Mouse (Mus musculus) telencephalon, adult 2 months (tissue): ENCODE results near the gene Minos1.

ENCODE experiments used
- DNase-seq: peaks from one replicate; pipeline ENCODE4 v3.0.0-alpha.2; 2011; ENCODE audit warnings: low read depth, low spot score

Minos1 gene

DNA sequence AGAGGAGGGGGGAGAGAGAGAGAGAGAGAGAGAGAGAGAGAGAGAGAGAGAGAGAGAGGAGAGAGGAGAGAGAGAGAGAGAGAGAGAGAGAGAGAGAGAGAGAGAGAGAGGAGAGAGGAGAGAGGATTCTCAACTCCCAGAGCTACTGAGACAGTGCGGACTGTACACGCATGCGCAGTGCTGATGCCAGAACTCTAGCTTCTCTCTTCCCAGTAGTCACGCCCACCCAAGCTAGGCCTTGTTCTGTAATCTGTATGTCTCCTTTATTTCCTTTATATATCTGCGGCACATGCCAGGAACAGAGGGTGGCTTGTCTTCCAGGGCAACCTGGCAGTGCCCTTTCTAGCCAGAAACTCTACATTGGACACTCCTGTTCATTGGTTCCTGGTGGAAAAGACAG is 66.1 kb downstream of the Minos1 start:
- DNase-seq, result no peak

DNA sequence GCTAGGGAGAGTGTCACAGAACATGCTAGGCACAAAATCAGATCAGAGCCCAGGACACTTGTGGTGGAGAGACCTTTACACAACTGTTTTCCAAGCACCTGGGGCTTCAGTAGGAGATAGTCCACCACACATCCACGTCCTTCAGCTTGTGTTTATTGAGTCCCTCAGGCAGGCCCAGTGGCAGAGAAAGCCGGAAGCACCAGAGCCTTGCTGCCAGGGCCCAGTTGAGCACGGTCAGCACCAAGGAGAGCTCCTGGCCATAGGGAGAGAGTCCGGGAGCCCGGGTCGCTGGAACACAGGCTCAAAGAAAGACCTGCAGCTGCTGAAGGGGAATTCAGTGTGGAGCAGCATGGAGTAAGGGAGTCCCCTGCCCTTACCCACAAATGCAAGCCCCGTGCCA is 71.3 kb downstream of the Minos1 start:
- DNase-seq, result no peak

DNA sequence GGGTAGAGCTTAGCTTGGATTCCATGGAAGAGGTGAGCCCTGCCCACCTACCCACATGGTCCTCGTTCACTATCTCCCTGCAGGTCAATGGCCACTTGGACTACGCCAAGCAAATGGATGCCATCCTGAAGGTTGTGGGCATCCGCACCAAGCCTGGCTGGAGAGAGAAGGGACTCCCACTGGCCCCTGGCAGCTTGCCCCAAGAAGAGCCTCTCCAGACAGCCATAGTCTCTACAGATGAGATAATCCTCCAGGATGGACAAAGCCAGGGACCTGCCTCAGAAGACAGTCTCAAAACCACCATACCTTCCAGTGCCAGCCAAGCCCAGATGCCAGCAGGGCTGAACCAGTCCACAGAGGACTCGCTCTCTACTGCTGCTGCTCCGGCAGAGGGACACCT is 72.9 kb downstream of the Minos1 start:
- no peak for DNase-seq

DNA sequence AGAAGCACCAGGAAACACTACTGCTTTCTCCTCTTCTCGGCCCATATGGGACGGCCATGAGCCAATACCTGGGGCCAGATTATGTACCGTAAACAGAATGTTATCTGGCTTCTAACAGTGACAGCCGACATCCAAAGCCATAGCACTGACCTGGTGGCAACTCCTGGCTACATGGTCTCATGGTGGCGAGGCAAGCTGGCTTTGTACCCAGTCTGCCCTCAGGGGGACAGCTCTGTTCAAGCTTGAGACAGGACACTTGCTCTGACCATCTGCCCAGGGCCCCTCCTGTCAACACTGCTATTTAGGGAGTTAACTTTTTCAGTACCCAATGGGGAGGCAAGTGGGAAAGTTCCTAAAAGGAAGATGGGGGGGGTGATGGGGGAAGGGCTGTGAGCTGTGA is 73.6 kb downstream of the Minos1 start:
- no peak for DNase-seq

DNA sequence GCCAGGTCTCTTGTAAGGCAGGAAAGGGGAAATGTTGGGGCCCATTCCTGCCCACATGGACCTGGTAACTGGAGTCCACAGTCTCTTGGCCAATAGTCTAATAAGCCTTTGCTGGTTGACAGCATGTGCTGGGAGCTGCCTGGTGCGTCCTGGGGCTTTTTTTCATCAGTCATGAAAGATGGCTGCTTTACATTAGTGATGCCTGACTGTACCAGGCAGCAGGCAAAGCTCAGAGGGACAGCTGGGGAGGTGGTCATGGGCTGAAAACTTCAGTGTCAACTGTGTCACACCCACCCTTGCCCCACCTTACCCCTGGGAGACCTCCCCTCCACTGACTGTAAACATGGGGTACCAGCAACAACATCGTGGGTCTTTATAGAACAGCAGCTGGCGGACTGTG is 75.2 kb downstream of the Minos1 start:
- no peak for DNase-seq

DNA sequence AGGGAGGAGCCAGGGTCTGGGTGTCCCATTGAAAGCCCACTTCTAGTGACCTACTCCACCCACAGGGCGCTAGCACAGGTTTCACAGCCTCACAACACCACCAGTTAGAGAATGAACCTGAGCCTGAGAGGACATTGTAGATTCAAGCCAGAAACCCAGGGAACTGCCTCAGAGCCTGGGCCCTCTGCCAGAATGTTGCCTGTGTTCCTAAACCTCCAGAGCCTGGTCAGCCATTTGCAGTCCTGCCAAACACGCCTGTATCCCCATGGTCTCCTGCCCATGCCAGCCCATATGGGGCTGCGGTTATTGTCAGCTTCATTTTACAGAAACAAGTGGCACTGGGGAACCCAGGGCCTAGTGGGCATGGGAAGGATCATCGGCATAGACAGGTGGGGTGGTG is 75.6 kb downstream of the Minos1 start:
- no peak for DNase-seq

DNA sequence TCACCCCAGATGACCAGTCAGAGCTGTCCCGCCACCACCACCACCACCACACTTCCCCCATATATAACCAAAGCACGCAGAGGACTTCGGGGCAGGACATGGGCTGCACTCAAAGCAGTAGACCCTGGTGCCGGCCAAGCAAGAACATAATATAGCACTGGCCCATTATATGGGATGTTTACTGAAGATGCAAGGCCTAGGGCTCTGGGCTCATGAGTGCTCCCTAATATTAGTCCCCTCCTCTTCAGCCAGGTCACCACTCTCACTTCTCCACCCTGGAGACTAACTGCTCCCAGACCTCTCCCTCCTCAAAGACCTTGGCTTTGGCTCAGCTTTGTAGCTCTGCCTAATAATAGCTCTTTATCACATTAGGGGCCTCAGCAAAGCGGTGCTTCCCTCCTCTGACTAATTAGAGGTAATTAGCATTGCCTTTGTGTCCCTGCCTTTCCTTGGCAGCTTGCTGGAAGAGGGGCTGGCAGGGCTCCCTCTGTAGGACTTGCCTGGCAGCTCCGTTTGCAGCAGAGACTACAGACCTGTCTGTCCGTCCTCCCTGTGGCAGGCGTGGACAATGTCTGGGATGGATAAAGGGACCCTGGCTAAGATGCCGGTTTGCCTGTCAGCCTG is 76.5 kb downstream of the Minos1 start:
- DNase-seq, result no peak

DNA sequence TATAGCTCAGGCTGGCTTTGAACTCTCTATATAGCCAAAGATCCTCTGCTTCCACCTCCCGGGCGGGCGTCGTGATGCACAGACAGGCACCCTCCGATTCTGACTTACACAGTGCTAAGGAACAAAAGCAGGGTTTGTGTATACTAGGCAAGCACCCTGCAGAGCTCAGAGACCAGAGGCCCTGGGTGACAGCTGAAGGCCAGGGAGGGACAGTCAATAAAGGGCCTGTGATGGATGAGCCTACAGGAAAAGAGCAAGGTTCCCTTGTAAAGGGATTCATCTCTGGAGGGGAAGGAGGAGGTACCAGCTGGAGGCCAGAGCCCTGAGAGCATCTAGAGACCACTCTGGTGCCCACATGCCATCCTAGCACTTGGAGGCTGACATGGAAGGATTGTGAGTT is 77.5 kb downstream of the Minos1 start:
- no peak for DNase-seq

DNA sequence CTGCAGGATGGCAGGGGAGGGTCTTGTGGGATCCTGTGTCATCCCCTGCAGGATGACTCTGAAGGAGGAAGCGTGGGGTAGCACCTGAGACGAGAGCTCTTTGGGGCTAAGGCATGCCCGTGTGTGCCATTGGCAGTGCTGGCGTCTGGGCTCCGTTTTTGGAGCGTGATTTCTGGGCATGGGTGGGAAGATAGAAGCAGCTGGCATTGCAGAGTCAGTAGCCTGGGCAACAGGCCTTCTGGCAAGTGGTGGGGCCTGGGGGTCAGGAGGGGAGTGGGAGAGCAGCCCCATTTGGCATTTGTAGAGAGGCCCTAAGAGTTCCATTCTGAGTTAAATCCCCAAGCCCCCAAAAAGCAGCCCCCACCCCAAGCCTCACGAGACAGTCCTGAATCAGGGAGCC is 78.1 kb downstream of the Minos1 start:
- no peak for DNase-seq
